Mouse (Mus musculus): ENCODE measurements around the gene Rai1. TPM values are rescaled to one million over a fixed set of nuclear protein-coding genes. Genes with fewer than 3 reads are reported as not detected.

Gene Rai1
- total and polyA plus RNA-seq, 3 experiments = 6.6 to 22.6 (median 15.4) TPM

DNA sequence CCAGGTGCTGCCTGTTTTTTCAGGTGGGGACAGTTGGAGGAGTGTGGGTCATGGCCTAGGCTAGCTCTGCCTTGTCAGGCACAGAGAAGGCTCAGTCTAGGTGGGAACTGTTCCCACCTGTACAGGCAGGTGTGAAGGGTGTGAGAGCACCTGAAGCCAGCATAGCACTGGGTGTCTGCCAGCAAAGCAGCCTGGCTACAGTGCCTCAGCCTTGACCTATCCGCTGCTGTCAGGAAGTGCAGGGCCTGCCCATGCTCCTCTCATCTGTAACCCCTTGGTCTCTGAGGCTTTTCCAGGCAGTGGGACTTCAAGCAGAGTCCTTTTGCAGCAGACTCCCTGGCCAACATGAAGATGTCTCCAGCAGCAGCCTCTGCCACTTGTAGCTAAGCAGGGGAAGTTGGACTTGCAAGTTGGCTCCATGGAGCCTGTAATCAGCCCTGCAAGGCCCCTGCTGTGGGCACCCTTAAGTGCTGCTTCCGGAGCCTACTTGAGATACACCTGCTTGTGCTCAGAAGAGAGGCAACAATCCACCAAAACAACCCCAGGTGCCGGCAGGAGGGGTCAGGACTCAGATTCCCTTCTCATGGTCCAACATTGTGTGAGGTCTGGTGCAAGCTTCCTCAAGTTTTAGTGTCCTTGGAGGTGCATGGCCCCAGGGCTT is 55.8 kb downstream of the Rai1 start:
- Histone ChIP-seq H3K9me3 (replicated peaks; ENCODE audit: low read length) (no peaks in the 10 kb centered on the region), H3K79me2 (replicated peaks; ENCODE audit: control insufficient read depth, extremely low read depth, insufficient read depth, poor library complexity, severe bottlenecking) (no peaks in the 10 kb centered on the region), H3K9ac (ENCODE audit: insufficient read depth, low read depth) (no peak overlapping the region), H3K4me2 (ENCODE audit: insufficient read depth, low read depth, poor library complexity, severe bottlenecking) (no peak overlapping the region), H3K4me1 (ENCODE audit: control insufficient read depth in 1 of 2, insufficient read depth in 2 of 2) (peaks cover 0 to 6% of the 10 kb centered on the region in 2 experiments; a peak in 1 of 4 replicates), H3K27me3 (replicated peaks) (no peaks in the 10 kb centered on the region), H3K4me3 (replicated peaks in 1 of 3; ENCODE audit: low read depth in 2 of 3, low read length in 2 of 3, poor library complexity in 1 of 3) (no peak overlapping the region), H3K36me3 (replicated peaks in 1 of 2; ENCODE audit: control insufficient read depth in 1 of 2, insufficient read depth in 1 of 2, low read length in 1 of 2) (peaks cover 0 to 62% of the 10 kb centered on the region in 2 experiments), H3K27ac (ENCODE audit: insufficient read depth, low read depth) (no peak overlapping the region)
- TF ChIP-seq MAX (IDR thresholded peaks at IDR 0.05; ENCODE audit: low read length) (no peak), JUND (conservative IDR thresholded peaks at IDR 0.05; ENCODE audit: low read depth, low read length) (no peak), MEF2A (IDR thresholded peaks at IDR 0.05; ENCODE audit: borderline replicate concordance, low read depth, low read length) (no peak), ZNF384 (IDR thresholded peaks at IDR 0.05; ENCODE audit: low read depth, low read length) (no peak)
- no peak for DNase-seq (ENCODE audit: extremely low read depth)
- dilution Hi-C loops (cut with MboI; ENCODE audit: extremely low pct_ligation_motif_present, extremely low pct_unique_long_range_greater_than_20kb, low sequenced_read_pairs) (no loop called here), in situ Hi-C loops (cut with MboI; ENCODE audit: low pct_ligation_motif_present, low pct_unique_long_range_greater_than_20kb, low sequenced_read_pairs) (no loop called here)

GRCm38 (mm10) chr11:60161146-60161874 is 56.5 kb downstream of the Rai1 start:
- TF ChIP-seq MYC (IDR thresholded peaks at IDR 0.05; ENCODE audit: low read depth, low read length) (no peak), ZC3H11A (IDR thresholded peaks at IDR 0.05; ENCODE audit: low read depth, low read length) (no peak), MAZ (IDR thresholded peaks at IDR 0.05; ENCODE audit: low read depth, low read length) (no peak), UBTF (IDR thresholded peaks at IDR 0.05; ENCODE audit: low read depth, low read length) (no peak)
- no peaks in the 10 kb centered on the region for H3K27me3 ChIP-seq (replicated peaks)
- peaks cover 0 to 6% of the 10 kb centered on the region in 2 experiments; a peak in 1 of 4 replicates for H3K4me1 ChIP-seq (ENCODE audit: control insufficient read depth in 1 of 2, insufficient read depth in 2 of 2)
- no peak overlapping the region for H3K9ac ChIP-seq (ENCODE audit: insufficient read depth, low read depth)
- no peak overlapping the region for H3K27ac ChIP-seq (ENCODE audit: insufficient read depth, low read depth)
- dilution Hi-C loops (cut with MboI; ENCODE audit: extremely low pct_ligation_motif_present, extremely low pct_unique_long_range_greater_than_20kb, low sequenced_read_pairs) = no loop called here
- H3K4me3 ChIP-seq (replicated peaks in 1 of 3; ENCODE audit: low read depth in 2 of 3, low read length in 2 of 3, poor library complexity in 1 of 3) = no peak overlapping the region
- in situ Hi-C loops (cut with MboI; ENCODE audit: low pct_ligation_motif_present, low pct_unique_long_range_greater_than_20kb, low sequenced_read_pairs) = no loop called here
- no peak for DNase-seq (ENCODE audit: extremely low read depth)
- H3K4me2 ChIP-seq (ENCODE audit: insufficient read depth, low read depth, poor library complexity, severe bottlenecking) = no peak overlapping the region
- H3K36me3 ChIP-seq (replicated peaks in 1 of 2; ENCODE audit: control insufficient read depth in 1 of 2, insufficient read depth in 1 of 2, low read length in 1 of 2) = peaks cover 0 to 58% of the 10 kb centered on the region in 2 experiments
- H3K9me3 ChIP-seq (replicated peaks; ENCODE audit: low read length) = no peaks in the 10 kb centered on the region
- H3K79me2 ChIP-seq (replicated peaks; ENCODE audit: control insufficient read depth, extremely low read depth, insufficient read depth, poor library complexity, severe bottlenecking) = no peaks in the 10 kb centered on the region

- peaks cover 0 to 6% of the 10 kb centered on the region in 2 experiments; a peak in 1 of 4 replicates for H3K4me1 ChIP-seq (ENCODE audit: control insufficient read depth in 1 of 2, insufficient read depth in 2 of 2)
These were observed 57.7 kb downstream of the Rai1 start for GRCm38 (mm10) chr11:60162547-60162946.

More at GRCm38 (mm10) chr11:60162547-60162946, 57.7 kb downstream of the Rai1 start:
- H3K79me2 ChIP-seq (replicated peaks; ENCODE audit: control insufficient read depth, extremely low read depth, insufficient read depth, poor library complexity, severe bottlenecking) = no peaks in the 10 kb centered on the region
- TF ChIP-seq PAX5 (IDR thresholded peaks at IDR 0.05; ENCODE audit: low read length) (no peak), BHLHE40 (IDR thresholded peaks at IDR 0.05; ENCODE audit: low read depth, low read length) (no peak), MAFK (IDR thresholded peaks at IDR 0.05; ENCODE audit: insufficient replicate concordance, low read length) (no peak), UBTF (IDR thresholded peaks at IDR 0.05; ENCODE audit: low read depth, low read length) (no peak), CHD2 (IDR thresholded peaks at IDR 0.05; ENCODE audit: low read length) (no peak), E2F4 (IDR thresholded peaks at IDR 0.05; ENCODE audit: insufficient replicate concordance, low read depth, low read length) (no peak), MEF2A (IDR thresholded peaks at IDR 0.05; ENCODE audit: borderline replicate concordance, low read depth, low read length) (no peak), USF1 (IDR thresholded peaks at IDR 0.05; ENCODE audit: low read depth, low read length) (no peak), GABPA (IDR thresholded peaks at IDR 0.05; ENCODE audit: insufficient replicate concordance, low read depth, low read length) (no peak), MYC (IDR thresholded peaks at IDR 0.05; ENCODE audit: low read depth, low read length) (no peak), ZNF384 (IDR thresholded peaks at IDR 0.05; ENCODE audit: low read depth, low read length) (no peak), NRF1 (IDR thresholded peaks at IDR 0.05; ENCODE audit: low read depth, low read length) (no peak), MAX (IDR thresholded peaks at IDR 0.05; ENCODE audit: low read length) (no peak), IRF4 (IDR thresholded peaks at IDR 0.05; ENCODE audit: low read depth, low read length) (no peak), POLR2AphosphoS2 (IDR thresholded peaks at IDR 0.05; ENCODE audit: low read depth, low read length) (no peak), NELFE (IDR thresholded peaks at IDR 0.05; ENCODE audit: low read depth, low read length) (no peak), MAZ (IDR thresholded peaks at IDR 0.05; ENCODE audit: low read depth, low read length) (no peak), ZKSCAN1 (IDR thresholded peaks at IDR 0.05; ENCODE audit: borderline replicate concordance, low read depth, low read length) (no peak), KAT2A (IDR thresholded peaks at IDR 0.05; ENCODE audit: insufficient replicate concordance, low read length) (no peak)
- in situ Hi-C loops (cut with MboI; ENCODE audit: low pct_ligation_motif_present, low pct_unique_long_range_greater_than_20kb, low sequenced_read_pairs) = no loop called here
- no peak overlapping the region for H3K27ac ChIP-seq (ENCODE audit: insufficient read depth, low read depth)
- DNase-seq (ENCODE audit: extremely low read depth) = no peak
- peaks cover 0 to 60% of the 10 kb centered on the region in 2 experiments for H3K36me3 ChIP-seq (replicated peaks in 1 of 2; ENCODE audit: control insufficient read depth in 1 of 2, insufficient read depth in 1 of 2, low read length in 1 of 2)
- H3K27me3 ChIP-seq (replicated peaks) = no peaks in the 10 kb centered on the region
- H3K4me2 ChIP-seq (ENCODE audit: insufficient read depth, low read depth, poor library complexity, severe bottlenecking) = no peak overlapping the region
- dilution Hi-C loops (cut with MboI; ENCODE audit: extremely low pct_ligation_motif_present, extremely low pct_unique_long_range_greater_than_20kb, low sequenced_read_pairs) = no loop called here
- H3K9ac ChIP-seq (ENCODE audit: insufficient read depth, low read depth) = no peak overlapping the region
- H3K4me3 ChIP-seq (replicated peaks in 1 of 3; ENCODE audit: low read depth in 2 of 3, low read length in 2 of 3, poor library complexity in 1 of 3) = no peak overlapping the region
- no peaks in the 10 kb centered on the region for H3K9me3 ChIP-seq (replicated peaks; ENCODE audit: low read length)

Measured in CH12.LX (cell line).